Mouse (Mus musculus) stomach, postnatal 0 days (tissue): ENCODE results near the gene Eif5a. TPM values are rescaled to one million over a fixed set of nuclear protein-coding genes. Genes with fewer than 3 reads are reported as not detected.

Experiments used
- ATAC-seq: fragments of 200-750 bp; cut with Nextera tagmentation; 2 replicates; pipeline ENCODE4 v1.8.0; 2017; ENCODE audit not compliant: low FRiP score, low TSS enrichment
- DNase-seq: peaks from one replicate; pipeline ENCODE4 v3.0.0-alpha.2; 2016; ENCODE audit warnings: low spot score
- H3K27ac ChIP-seq: fragments of 300-500 bp; sonication (generic); replicated peaks from 2 replicates; pipeline ENCODE4 v1.5.1; 2014; ENCODE audit warnings: mild to moderate bottlenecking, control low read depth
- H3K27me3 ChIP-seq: fragments of 300-500 bp; sonication (generic); 2 replicates; pipeline ENCODE4 v1.6.1; 2014; ENCODE audit warnings: low read length; ENCODE audit not compliant: control insufficient read depth, insufficient read depth
- H3K36me3 ChIP-seq: fragments of 300-500 bp; sonication (generic); 2 replicates; pipeline ENCODE4 v1.6.1; 2014; ENCODE audit warnings: low read length, mixed read lengths; ENCODE audit not compliant: control insufficient read depth, insufficient read depth
- H3K4me1 ChIP-seq: fragments of 300-500 bp; sonication (generic); replicated peaks from 2 replicates; pipeline ENCODE4 v1.6.1; 2014; ENCODE audit warnings: antibody characterized with exemption; ENCODE audit not compliant: control insufficient read depth, insufficient read depth
- H3K4me2 ChIP-seq: fragments of 300-500 bp; sonication (generic); replicated peaks from 2 replicates; pipeline ENCODE4 v1.6.1; 2014; ENCODE audit warnings: low read depth, mild to moderate bottlenecking, control low read depth, moderate library complexity
- H3K4me3 ChIP-seq: fragments of 300-500 bp; sonication (generic); 2 replicates; pipeline ENCODE4 v1.5.1; 2014; ENCODE audit warnings: low read depth, low read length, control low read depth
- H3K9ac ChIP-seq: fragments of 300-500 bp; sonication (generic); 2 replicates; pipeline ENCODE4 v1.6.1; 2014; ENCODE audit warnings: mild to moderate bottlenecking, low read length, control low read depth, mixed read lengths
- H3K9me3 ChIP-seq: fragments of 300-500 bp; sonication (generic); 2 replicates; pipeline ENCODE4 v1.6.1; 2016; ENCODE audit warnings: low read length; ENCODE audit not compliant: control insufficient read depth
- CTCF ChIP-seq: IDR thresholded peaks from 2 replicates; pipeline ENCODE4 v1.5.1; 2016; ENCODE audit warnings: antibody characterized with exemption, low read depth, mild to moderate bottlenecking, moderate library complexity
- EP300 ChIP-seq: optimal IDR thresholded peaks from 2 replicates; pipeline ENCODE3; 2016; ENCODE audit warnings: antibody characterized with exemption
- WGBS: fragments of 180-500 bp; shearing (Covaris S2); extraction: QIAGEN DNeasy Blood & Tissue Kit; methylation state at CpG from one replicate; pipeline ENCODE4 v1.1.7; 2014; 5-methylcytosine and 5-hydroxymethylcytosine counted together
- polyA plus RNA-seq: library from polyadenylated mRNA; unstranded; fragments of >200 nt; fragmentation: Nextera tagmentation; extraction: Ambion mirVana; gene quantifications from 2 replicates; pipeline ENCODE4 v1.2.1, GENCODE M21; 2015

Gene Eif5a
- polyA plus RNA-seq, 1 experiment from 2014 or later = 1,205 TPM

DNA sequence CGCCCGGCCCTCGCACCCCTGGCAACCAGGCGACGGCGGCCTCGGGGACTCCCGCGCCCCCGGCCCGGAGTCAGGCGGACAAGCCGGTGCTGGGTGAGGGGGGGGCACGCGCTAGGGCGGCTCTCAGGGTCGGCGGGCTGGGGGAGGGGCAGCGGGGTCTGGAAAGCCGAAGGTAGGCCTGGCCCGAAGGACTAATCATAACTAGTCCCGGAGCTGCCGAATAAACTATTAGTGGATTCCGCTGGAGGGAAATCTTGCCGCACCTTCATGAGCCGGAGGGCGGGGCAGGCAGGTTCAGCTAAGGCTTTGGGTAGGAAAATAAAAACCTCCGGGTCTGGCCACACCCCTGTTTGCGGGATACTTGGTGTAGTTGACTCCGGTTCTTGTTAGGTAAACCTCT lies 14.4 kb upstream of the Eif5a start:
- Histone ChIP-seq H3K4me3 (peak overlapping the region; percentile 44), H3K4me2 (peak overlapping the region; percentile 89), H3K27ac (no peak overlapping the region; the same call in 1 of the 2 replicates), H3K27me3 (no peaks in the 10 kb centered on the region), H3K36me3 (no peaks in the 10 kb centered on the region), H3K9me3 (no peaks in the 10 kb centered on the region), H3K4me1 (peaks cover 6% of the 10 kb centered on the region), H3K9ac (peak overlapping the region; percentile 62)
- TF ChIP-seq CTCF = no peak
- TF ChIP-seq EP300 = no peak
- 0 out of 2 replicates have a peak, but pooled peaks have one; percentile 3 for ATAC-seq
- DNase-seq = peak; percentile 77
- WGBS = 1% methylated on average over 28 of the region's 30 CpGs

DNA sequence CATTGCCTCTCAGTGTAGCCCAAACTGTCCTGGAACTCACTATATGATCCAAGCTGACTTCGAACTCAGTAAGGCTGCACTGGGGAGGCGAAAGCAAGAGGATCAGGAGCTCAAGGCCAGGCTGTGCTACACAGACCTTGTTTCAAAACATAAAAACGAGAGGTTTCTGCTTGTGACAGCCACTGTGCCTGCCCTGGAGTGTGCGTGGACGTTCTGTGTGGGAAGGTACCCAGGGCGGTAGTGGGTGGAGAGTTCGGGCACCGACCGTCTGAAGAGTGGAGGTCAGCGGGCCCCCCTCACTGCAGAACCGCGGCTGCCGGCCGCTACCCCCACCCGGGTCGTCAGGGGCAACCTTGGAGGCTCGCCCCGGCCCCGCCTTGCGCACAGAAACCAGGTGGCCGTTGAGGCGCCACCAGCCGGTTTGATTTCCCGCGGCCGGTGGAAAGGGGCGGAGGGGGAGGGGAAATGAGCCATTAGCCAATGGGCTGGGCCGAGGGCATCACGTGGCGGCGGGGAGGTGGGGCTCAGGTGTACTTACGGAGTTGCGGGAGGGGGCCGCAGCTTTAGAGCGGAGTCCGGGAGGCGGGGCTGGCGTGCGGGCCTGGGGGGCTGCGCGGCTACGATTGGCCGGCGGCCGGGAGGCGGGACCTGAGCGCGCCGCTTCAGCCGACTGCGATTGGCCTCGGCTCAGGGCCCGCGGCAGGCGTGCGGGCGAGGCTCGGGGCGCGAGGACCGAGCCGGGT lies 13.6 kb upstream of the Eif5a start, which contains the start of gene Ybx2:
TSS of gene Ybx2 (plus strand) at position 660 of the 743 bp plus-strand sequence.
- DNase-seq (peak; percentile 90), ATAC-seq (peak; percentile 71)
- WGBS = 2% methylated on average over 48 of the region's 62 CpGs
- Histone ChIP-seq H3K27me3 (no peaks in the 10 kb centered on the region), H3K4me3 (peak within 1 kb of the TSS; percentile 44), H3K4me1 (peaks cover 6% of the 10 kb centered on the region), H3K9me3 (no peaks in the 10 kb centered on the region), H3K4me2 (peak within 1 kb of the TSS; percentile 89), H3K36me3 (no peaks in the 10 kb centered on the region), H3K27ac (no peak within 1 kb of the TSS; the same call in 1 of the 2 replicates), H3K9ac (peak within 1 kb of the TSS; percentile 62)
- TF ChIP-seq CTCF = peak; percentile 28; the same call in 1 of the 2 replicates
- no peak for TF ChIP-seq EP300

DNA sequence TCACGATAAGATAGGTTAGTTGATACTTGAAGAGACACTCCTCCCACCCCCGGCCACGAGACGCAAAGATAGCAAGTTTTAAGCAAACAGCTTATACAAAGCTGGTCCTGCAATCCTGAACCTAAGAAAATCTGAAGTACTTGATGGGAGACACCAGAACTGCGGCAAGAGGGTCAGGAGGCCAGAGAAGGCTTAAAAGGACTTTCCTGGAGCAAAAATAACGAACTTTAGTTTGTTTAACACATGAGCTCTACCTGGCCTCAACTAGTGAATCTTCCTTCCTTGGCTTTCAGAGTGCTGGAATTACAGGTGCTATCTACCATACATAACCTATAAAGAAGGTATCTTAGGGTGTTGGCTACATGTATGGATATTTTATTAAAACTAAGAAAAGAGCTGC lies 12.9 kb upstream of the Eif5a start:
- Histone ChIP-seq H3K4me1 (peaks cover 6% of the 10 kb centered on the region), H3K27ac (no peak overlapping the region), H3K36me3 (no peaks in the 10 kb centered on the region), H3K27me3 (no peaks in the 10 kb centered on the region), H3K4me3 (no peak overlapping the region), H3K9me3 (no peaks in the 10 kb centered on the region), H3K9ac (no peak overlapping the region), H3K4me2 (0 out of 2 replicates have a peak overlapping the region, but pooled peaks have one; percentile 4)
- 15% methylated on average over 6 of the region's 6 CpGs for WGBS
- ATAC-seq = no peak
- no peak for TF ChIP-seq CTCF
- no peak for TF ChIP-seq EP300
- DNase-seq = no peak

DNA sequence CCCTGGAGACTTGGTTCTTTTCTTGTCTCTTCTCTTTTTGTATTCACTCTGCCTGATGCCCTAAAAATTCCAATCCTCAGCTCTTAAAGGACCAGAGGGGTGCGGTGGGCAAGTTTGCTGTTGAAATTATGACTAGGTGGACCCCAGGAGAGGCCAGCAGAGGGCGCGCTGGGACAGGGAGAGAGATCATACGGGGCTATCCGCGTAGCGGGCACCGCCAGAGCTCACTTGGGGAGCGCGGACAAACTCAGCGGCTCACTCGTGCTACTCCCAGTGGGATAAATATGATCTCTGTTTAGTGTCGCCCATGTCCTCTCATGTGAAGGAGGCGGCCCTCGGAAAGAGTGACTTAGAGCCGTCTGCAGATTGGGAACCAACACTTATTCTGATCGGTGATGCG lies 12.4 kb upstream of the Eif5a start:
- no peak overlapping the region for H3K9ac ChIP-seq
- H3K4me1 ChIP-seq = peaks cover 6% of the 10 kb centered on the region
- DNase-seq (peak; percentile 93), ATAC-seq (peak; percentile 63)
- H3K4me2 ChIP-seq = 0 out of 2 replicates have a peak overlapping the region, but pooled peaks have one; percentile 4
- no peaks in the 10 kb centered on the region for H3K36me3 ChIP-seq
- H3K4me3 ChIP-seq = no peak overlapping the region
- TF ChIP-seq EP300 (no peak), CTCF (peak; percentile 94)
- no peak overlapping the region for H3K27ac ChIP-seq
- H3K9me3 ChIP-seq = no peaks in the 10 kb centered on the region
- no peaks in the 10 kb centered on the region for H3K27me3 ChIP-seq
- WGBS = 1% methylated on average over 18 of the region's 18 CpGs

DNA sequence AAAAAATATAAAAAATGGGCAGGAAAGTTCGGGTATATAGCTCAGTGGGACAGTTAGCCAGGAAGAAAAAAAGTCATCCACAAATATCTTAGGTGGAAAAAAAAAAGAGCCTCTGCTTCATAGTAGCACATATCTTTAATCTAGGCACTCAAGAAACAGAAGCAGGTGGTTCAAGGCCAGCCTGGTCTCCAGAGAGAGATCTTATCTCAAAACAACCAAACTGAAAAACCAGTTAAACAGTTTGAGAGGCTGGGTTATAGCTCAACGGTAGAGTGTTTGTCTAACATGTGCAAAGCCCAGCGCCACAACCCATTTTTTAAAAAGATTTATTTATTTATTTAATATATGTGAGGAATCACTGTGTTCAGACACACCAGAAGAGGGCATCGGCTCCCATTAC lies 11.3 kb upstream of the Eif5a start:
- Histone ChIP-seq H3K4me1 (peaks cover 4% of the 10 kb centered on the region), H3K9me3 (no peaks in the 10 kb centered on the region), H3K4me2 (no peak overlapping the region), H3K4me3 (no peak overlapping the region), H3K27me3 (no peaks in the 10 kb centered on the region), H3K36me3 (no peaks in the 10 kb centered on the region), H3K9ac (no peak overlapping the region), H3K27ac (no peak overlapping the region)
- no peak for DNase-seq
- TF ChIP-seq CTCF = no peak
- TF ChIP-seq EP300 = no peak
- ATAC-seq = no peak
- WGBS = 60% methylated on average over 4 of the region's 4 CpGs

DNA sequence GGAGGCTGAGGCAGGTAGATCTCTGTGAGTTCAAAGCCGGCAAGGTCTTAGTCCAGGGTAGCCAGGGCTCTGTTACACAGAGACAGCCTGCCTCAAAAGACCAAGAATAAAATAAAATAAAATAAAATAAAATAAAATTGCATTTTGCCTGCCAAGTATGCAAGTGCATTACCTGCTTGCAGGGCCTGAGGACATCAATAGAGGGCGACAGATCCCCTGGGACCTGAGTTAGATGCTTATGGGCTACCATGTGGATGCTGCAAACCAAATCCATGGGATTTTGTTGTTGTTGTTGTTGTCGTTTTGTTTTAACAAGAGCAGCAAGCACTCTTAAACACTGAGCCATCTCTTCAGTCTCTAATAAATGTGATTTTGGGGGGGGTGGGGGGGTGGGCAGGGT lies 10.5 kb upstream of the Eif5a start:
- 41% methylated on average over 3 of the region's 3 CpGs for WGBS
- H3K4me2 ChIP-seq = no peak overlapping the region

More for the DNA sequence above, 10.5 kb upstream of the Eif5a start:
- no peaks in the 10 kb centered on the region for H3K36me3 ChIP-seq
- peaks cover 4% of the 10 kb centered on the region for H3K4me1 ChIP-seq
- no peaks in the 10 kb centered on the region for H3K27me3 ChIP-seq
- no peak overlapping the region for H3K9ac ChIP-seq
- TF ChIP-seq CTCF (peak; percentile 46), EP300 (no peak)
- ATAC-seq (no peak), DNase-seq (no peak)
- no peak overlapping the region for H3K4me3 ChIP-seq
- no peak overlapping the region for H3K27ac ChIP-seq
- no peaks in the 10 kb centered on the region for H3K9me3 ChIP-seq
